Mouse (Mus musculus): ENCODE measurements around the gene Nucb1. TPM values are rescaled to one million over a fixed set of nuclear protein-coding genes. Genes with fewer than 3 reads are reported as not detected.

Gene Nucb1
- polyA plus RNA-seq, 1 experiment from 2014 or later: 215 TPM

Small RNA genes within 50 kb of the gene (microRNA-seq; reads per million reads assigned to microRNA genes)
- not detected for gene Gm22133

Other genes starting within 250 kb of the Nucb1 start
- not detected in 2 replicates for gene Slc6a21, start 232.9 kb downstream of the Nucb1 start, polyA plus RNA-seq (2015; fragmentation: Nextera tagmentation; extraction: Ambion mirVana)
- gene Trpm4, start 176.6 kb downstream of the Nucb1 start, polyA plus RNA-seq (2015; fragmentation: Nextera tagmentation; extraction: Ambion mirVana): 15.8 and 19.6 TPM in 2 replicates
- 3.9 and 4.3 TPM in 2 replicates for gene Hrc, start 175.1 kb downstream of the Nucb1 start, polyA plus RNA-seq (2015; fragmentation: Nextera tagmentation; extraction: Ambion mirVana)
- 5.2 and 6.9 TPM in 2 replicates for gene Ppfia3, start 143.4 kb downstream of the Nucb1 start, polyA plus RNA-seq (2015; fragmentation: Nextera tagmentation; extraction: Ambion mirVana)
- gene Lin7b, start 139.8 kb downstream of the Nucb1 start, polyA plus RNA-seq (2015; fragmentation: Nextera tagmentation; extraction: Ambion mirVana): 1.4 and 2.5 TPM in 2 replicates
- gene Snrnp70, start 114.7 kb downstream of the Nucb1 start, polyA plus RNA-seq (2015; fragmentation: Nextera tagmentation; extraction: Ambion mirVana): 262 and 283 TPM in 2 replicates
- gene Kcna7, start 104.8 kb downstream of the Nucb1 start, polyA plus RNA-seq (2015; fragmentation: Nextera tagmentation; extraction: Ambion mirVana): 0.09 TPM in 1 of 2 replicates, not detected in the other
- gene Ntf5, start 96.7 kb downstream of the Nucb1 start, polyA plus RNA-seq (2015; fragmentation: Nextera tagmentation; extraction: Ambion mirVana): 3.0 and 3.2 TPM in 2 replicates
- gene Lhb, start 89.6 kb downstream of the Nucb1 start, polyA plus RNA-seq (2015; fragmentation: Nextera tagmentation; extraction: Ambion mirVana): 0.40 TPM in 1 of 2 replicates, not detected in the other
- 41.7 and 45.9 TPM in 2 replicates for gene Gys1, start 75.6 kb downstream of the Nucb1 start, polyA plus RNA-seq (2015; fragmentation: Nextera tagmentation; extraction: Ambion mirVana)
- gene Ruvbl2, start 72.3 kb downstream of the Nucb1 start, polyA plus RNA-seq (2015; fragmentation: Nextera tagmentation; extraction: Ambion mirVana): 142 and 144 TPM in 2 replicates
- gene Ftl1, start 50.5 kb downstream of the Nucb1 start, polyA plus RNA-seq (2015; fragmentation: Nextera tagmentation; extraction: Ambion mirVana): 5,430 and 5,479 TPM in 2 replicates
- 167 and 170 TPM in 2 replicates for gene Bax, start 43.5 kb downstream of the Nucb1 start, polyA plus RNA-seq (2015; fragmentation: Nextera tagmentation; extraction: Ambion mirVana)
- gene Tulp2, start 28.5 kb downstream of the Nucb1 start, polyA plus RNA-seq (2015; fragmentation: Nextera tagmentation; extraction: Ambion mirVana): 1.0 and 1.2 TPM in 2 replicates
- gene Gm45808, start 23.6 kb downstream of the Nucb1 start, polyA plus RNA-seq (2015; fragmentation: Nextera tagmentation; extraction: Ambion mirVana): not detected in 2 replicates
- gene Dhdh, start 21.6 kb downstream of the Nucb1 start, polyA plus RNA-seq (2015; fragmentation: Nextera tagmentation; extraction: Ambion mirVana): 2.9 and 4.0 TPM in 2 replicates
- gene Ppp1r15a, start 15.9 kb upstream of the Nucb1 start, polyA plus RNA-seq (2015; fragmentation: Nextera tagmentation; extraction: Ambion mirVana): 27.5 and 28.8 TPM in 2 replicates
- 3.3 and 4.9 TPM in 2 replicates for gene Plekha4, start 15.9 kb upstream of the Nucb1 start, polyA plus RNA-seq (2015; fragmentation: Nextera tagmentation; extraction: Ambion mirVana)
- 0.43 and 0.98 TPM in 2 replicates for gene Hsd17b14, start 44.5 kb upstream of the Nucb1 start, polyA plus RNA-seq (2015; fragmentation: Nextera tagmentation; extraction: Ambion mirVana)
- gene Bcat2, start 59.7 kb upstream of the Nucb1 start, polyA plus RNA-seq (2015; fragmentation: Nextera tagmentation; extraction: Ambion mirVana): 55.7 and 59.5 TPM in 2 replicates
- 0.41 and 0.56 TPM in 2 replicates for gene Fgf21, start 105.1 kb upstream of the Nucb1 start, polyA plus RNA-seq (2015; fragmentation: Nextera tagmentation; extraction: Ambion mirVana)
- gene Fut1, start 106.9 kb upstream of the Nucb1 start, polyA plus RNA-seq (2015; fragmentation: Nextera tagmentation; extraction: Ambion mirVana): 0.29 and 0.47 TPM in 2 replicates
- gene Izumo1, start 111.4 kb upstream of the Nucb1 start, polyA plus RNA-seq (2015; fragmentation: Nextera tagmentation; extraction: Ambion mirVana): 0.11 TPM in 1 of 2 replicates, not detected in the other
- gene Rasip1, start 117.1 kb upstream of the Nucb1 start, polyA plus RNA-seq (2015; fragmentation: Nextera tagmentation; extraction: Ambion mirVana): 7.7 and 9.5 TPM in 2 replicates
- 11.4 TPM in 2 replicates for gene Mamstr, start 129.6 kb upstream of the Nucb1 start, polyA plus RNA-seq (2015; fragmentation: Nextera tagmentation; extraction: Ambion mirVana)
- gene Fut2, start 156.0 kb upstream of the Nucb1 start, polyA plus RNA-seq (2015; fragmentation: Nextera tagmentation; extraction: Ambion mirVana): 0.47 and 0.74 TPM in 2 replicates
- gene Ntn5, start 173.6 kb upstream of the Nucb1 start, polyA plus RNA-seq (2015; fragmentation: Nextera tagmentation; extraction: Ambion mirVana): 0.23 and 0.24 TPM in 2 replicates
- gene Sec1, start 184.0 kb upstream of the Nucb1 start, polyA plus RNA-seq (2015; fragmentation: Nextera tagmentation; extraction: Ambion mirVana): 0.45 and 0.55 TPM in 2 replicates
- 12.2 and 12.5 TPM in 2 replicates for gene Car11, start 189.4 kb upstream of the Nucb1 start, polyA plus RNA-seq (2015; fragmentation: Nextera tagmentation; extraction: Ambion mirVana)
- gene Dbp, start 194.7 kb upstream of the Nucb1 start, polyA plus RNA-seq (2015; fragmentation: Nextera tagmentation; extraction: Ambion mirVana): 4.5 and 6.2 TPM in 2 replicates
- 1,016 and 1,039 TPM in 2 replicates for gene Rpl18, start 205.1 kb upstream of the Nucb1 start, polyA plus RNA-seq (2015; fragmentation: Nextera tagmentation; extraction: Ambion mirVana)
- gene Sphk2, start 207.6 kb upstream of the Nucb1 start, polyA plus RNA-seq (2015; fragmentation: Nextera tagmentation; extraction: Ambion mirVana): 33.4 and 36.0 TPM in 2 replicates
- 0.61 and 1.0 TPM in 2 replicates for gene Fam83e, start 210.8 kb upstream of the Nucb1 start, polyA plus RNA-seq (2015; fragmentation: Nextera tagmentation; extraction: Ambion mirVana)
- gene Spaca4, start 215.4 kb upstream of the Nucb1 start, polyA plus RNA-seq (2015; fragmentation: Nextera tagmentation; extraction: Ambion mirVana): not detected in 2 replicates

Measured in limb, embryonic 13.5 days (tissue).